Mouse (Mus musculus) cortical plate, adult 2 months (tissue): ENCODE measurements around the gene Mc1r.

Experiments
- CTCF ChIP-seq: fragments of 200-500 bp; IDR thresholded peaks from 2 replicates; pipeline ENCODE4 v1.5.1; 2011; ENCODE audit warnings: mild to moderate bottlenecking, control low read depth, low read length; ENCODE audit not compliant: insufficient read depth; ENCODE audit errors: extremely low read depth
- POLR2A ChIP-seq: fragments of 200-500 bp; IDR thresholded peaks from 2 replicates; pipeline ENCODE4 v1.6.1; 2011; ENCODE audit warnings: mild to moderate bottlenecking, low read length, control low read depth; ENCODE audit not compliant: insufficient read depth; ENCODE audit errors: extremely low read depth

DNA sequence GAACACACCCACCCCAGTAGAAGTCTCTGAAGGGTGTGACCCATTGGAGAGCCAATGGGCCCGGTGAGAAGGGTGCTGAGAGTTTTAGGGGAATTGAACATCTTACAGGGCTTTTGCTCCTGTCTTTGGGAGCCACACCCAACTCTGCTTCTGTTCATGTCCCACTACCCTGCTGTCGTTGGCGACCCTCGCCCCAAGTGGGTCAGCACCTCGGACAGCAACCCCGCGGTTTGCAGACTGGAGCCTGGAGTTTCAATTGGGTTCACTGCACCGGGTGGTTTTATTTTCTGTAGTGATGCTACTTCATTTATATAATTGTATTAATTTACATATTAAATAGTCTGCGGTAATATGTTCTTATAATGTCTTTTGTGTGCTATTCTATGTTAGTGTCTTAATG lies 7.3 kb downstream of the Mc1r start:
- no peak for TF ChIP-seq POLR2A
- TF ChIP-seq CTCF, result no peak
